Mouse (Mus musculus): ENCODE measurements around the gene Osbpl5.

Osbpl5 gene

DNA sequence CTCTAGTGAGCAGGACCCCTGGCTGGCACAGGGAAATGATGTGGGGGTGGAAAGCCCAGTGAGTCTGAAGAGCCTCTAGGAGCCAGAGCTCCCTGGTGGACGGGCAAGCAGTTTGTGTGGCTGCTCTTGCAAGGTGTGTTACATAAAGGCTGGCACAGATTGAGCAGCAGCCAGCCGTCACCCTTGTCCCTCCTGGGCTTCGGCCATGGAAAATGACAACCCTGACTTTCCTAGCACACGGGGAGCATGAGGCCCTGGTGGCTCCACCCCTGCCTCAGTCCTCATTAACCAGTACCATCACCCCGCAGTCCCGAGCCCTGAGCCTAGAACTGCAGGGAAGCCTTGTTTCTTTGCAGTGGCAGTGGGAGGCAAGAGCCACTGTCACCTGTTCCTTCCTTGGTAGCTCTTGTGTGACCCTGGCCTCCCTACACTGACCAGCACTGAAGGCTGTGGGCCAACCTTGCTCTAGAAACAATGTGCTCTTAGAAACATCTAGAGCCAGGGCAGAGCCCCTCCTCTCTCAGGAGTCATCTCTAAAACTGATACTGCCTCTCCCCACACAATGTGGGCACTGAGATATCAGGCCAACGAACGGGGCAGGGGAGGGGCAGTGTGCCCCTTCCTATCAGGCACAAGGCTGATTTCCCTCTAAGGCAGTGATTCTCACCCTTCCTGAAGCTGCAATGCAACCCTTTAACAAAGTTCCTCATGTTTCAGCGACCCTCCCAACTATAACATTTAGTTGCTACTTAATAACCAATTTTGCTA is 1.2 kb downstream of the Osbpl5 start:
- no peak for DNase-seq (ENCODE audit: low read depth, low spot score)

DNA sequence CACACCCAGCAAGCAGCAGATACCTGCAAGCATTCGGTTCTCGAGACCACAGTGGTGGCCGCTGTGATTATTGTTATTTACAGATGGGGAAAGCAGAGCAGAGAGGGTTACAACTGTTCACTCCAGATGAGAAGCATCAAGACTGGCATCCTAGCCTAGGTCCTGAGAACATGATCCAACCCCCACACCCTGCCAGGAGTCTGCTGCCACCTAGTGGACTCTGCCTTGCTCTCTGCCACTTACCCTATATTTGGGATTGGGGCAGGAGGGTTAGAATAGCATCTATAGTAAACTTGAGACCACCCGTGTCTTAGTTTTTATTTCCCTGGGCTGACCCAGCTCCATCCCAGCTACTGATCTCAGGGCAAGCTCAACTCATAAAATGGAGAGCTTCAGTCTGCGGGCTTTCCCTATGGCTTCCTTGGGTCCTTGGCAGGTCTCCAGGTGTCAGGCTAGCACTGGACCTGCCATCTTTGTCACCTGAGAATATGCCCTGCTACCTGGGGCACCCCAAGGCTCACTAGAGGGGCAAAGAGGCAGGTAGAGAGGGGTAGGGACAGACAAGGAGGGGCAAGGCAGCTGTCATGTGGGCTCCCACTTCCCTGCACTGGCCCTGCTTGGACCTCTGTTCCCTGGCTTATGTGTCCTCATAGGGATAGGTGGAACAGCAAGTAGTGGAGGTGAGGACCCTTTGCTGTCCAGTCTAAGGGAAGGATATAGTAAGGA is 2.6 kb downstream of the Osbpl5 start:
- DNase-seq (ENCODE audit: low read depth, low spot score) = no peak

DNA sequence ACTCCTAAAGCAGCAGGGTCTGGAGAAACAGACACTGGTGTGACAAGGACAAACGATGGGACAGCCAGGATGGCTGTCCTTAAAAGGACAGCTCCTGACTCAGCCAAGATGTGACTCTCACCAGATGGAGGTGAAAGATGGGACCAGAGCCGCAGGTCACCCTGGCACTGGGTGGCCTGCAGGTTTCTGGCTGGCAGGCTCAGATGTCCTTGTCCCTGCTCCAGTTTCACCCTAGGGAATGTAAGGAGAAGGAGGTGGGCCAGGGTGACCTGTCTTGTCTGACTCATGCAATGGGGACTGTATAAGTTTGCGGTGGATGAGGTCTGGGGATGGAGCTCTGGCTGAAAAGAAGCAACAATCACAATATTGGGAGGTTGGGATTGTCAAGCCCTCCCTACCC is 4.2 kb downstream of the Osbpl5 start:
- no peak for DNase-seq (ENCODE audit: low read depth, low spot score)

DNA sequence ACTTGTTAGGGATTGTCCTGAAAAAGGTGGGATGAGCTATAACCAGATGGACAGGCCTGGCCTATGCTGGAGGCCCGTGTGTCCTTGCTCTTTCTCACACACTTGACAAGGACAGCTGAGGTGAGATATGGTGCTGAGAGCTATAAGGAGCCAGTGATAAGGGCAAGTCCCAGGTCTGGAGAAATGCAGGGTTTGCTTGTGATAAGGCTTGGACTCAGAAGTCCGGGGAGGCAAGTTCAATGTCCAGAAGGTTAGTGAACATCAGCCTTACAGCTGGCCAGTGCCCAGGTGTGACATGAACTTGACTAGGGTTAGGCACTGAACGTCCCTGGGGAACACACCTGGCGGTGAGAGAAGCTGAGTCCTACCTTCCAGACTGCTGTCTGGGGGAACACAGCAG is 4.7 kb downstream of the Osbpl5 start:
- DNase-seq (ENCODE audit: low read depth, low spot score) = no peak

DNA sequence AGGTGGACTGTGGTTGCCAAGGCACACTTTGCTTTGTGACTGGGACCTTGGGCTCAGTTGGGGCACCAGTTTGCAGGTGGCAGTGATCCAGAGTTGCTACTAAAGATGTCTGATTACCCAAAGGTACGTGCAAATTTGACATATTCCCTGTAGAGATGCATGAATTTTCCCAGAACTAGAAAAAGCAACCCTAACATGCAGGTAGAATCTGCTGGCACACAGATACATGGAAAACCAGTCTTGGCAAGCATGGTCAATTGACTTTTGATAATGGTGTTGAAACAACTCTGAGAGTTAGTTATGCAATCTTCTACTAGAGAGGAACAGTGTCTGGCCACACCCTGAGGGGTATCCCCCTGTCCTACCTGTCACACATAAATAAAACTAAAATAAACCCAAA is 5.4 kb downstream of the Osbpl5 start:
- DNase-seq (ENCODE audit: low read depth, low spot score) = no peak

GRCm38 (mm10) chr7:143749045-143749444 is 7.7 kb downstream of the Osbpl5 start:
- no peak for DNase-seq (ENCODE audit: low read depth, low spot score)

DNA sequence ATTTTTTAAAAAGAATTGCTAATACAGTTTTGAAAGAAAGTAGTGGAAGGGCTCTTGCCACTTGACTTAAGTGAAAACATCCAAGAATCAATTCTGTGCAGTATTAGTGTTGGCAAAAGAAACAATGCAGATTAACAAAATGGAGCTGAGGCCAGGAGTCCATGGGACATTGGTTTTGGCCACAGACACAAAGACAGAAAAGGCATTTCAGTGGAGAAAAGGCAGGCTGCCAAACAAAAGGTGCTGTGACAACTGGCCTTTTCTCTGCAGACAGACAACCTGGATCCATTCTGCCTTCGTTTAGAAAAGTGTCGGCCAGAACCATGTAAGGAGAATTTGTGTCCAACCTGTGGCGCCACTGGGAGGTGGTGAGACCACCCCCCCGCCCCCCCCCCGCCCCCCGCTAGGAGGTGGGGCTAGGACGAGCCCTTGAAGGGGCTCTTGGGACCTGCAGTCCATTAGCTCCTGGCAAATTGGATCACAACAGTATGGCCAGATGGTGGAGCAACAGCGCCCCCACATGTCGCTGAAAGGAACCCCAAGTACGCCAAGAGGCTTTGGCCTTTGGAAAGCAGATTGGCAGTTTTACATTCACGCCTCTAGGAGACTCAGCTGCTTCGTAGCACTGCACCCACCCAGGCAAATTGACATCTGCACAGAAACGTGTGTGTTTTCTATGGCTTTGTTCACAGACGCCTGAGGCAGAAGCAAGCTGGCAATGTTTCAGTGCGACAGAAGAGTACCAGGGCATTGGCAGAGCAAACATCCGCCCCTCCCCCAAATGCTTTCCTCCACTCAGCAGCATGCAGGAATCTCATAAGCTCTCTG is 8.5 kb downstream of the Osbpl5 start:
- DNase-seq (ENCODE audit: low read depth, low spot score) = no peak

DNA sequence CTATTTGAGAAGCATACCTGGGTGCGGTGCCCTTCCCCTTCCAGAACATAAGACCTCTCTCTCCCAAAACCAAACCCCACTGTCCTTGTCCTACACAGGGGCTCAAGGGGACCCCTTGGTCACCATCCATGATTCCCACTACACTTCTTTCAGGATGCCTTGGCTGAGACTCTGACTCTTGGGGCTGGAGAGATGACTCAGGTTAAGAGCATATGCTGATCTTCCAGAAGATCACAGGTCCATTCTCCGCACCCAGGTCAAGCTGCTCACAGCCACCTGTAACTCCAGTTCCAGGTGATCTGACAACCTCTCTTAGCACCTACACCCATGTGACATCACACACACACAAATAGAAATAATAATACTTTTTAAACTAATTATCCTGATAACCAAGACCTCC is 16.1 kb downstream of the Osbpl5 start:
- no peak for DNase-seq (ENCODE audit: low read depth, low spot score)

DNA sequence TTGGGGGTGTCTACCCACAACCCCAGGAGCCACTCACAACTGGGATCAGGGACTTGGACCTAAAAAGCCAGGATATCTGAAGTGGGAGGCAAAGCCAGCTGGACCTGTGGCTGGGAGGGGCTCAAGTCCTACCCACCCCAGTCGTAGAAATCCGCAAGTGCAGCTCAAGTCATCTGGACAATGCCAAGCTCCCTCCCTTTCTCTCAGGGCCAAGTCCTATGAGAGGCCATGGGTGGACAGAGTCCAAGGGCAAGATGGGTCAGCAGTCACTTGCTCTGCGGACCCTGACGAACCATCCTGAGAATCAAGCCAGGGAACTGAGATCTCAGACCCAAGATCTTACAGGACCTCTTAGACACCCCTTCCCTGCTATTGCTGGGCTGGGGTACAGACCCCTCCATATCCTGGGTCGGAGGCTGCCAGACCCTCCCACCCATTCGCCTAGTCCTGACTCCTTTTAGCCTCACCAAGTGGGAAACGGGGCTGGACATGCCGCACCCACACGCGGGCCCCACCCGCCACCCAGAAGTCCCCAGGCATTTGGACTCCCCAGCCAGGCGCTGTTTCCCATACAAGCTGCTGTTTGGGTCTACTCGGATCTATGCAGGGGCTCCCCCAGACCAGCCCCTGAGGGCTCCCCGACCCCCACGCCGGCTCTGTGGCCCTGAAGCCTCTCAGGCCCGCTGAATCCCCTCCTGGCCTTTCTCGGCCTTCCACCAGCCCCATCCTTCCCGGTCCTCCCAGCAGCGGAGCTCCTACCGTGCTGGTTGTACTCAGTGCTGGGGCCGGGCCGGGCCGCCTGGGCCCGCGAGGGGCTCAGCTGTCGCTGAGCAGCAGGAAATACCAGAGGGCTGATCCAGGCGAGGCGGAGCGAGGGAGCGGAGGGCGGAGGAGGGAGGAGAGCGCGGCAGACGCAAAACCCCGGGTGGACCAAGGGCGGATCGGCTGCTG is 17.0 kb downstream of the Osbpl5 start:
- no peak for DNase-seq (ENCODE audit: low read depth, low spot score)

GRCm38 (mm10) chr7:143738601-143739006 is 18.2 kb downstream of the Osbpl5 start:
- no peak for DNase-seq (ENCODE audit: low read depth, low spot score)

DNA sequence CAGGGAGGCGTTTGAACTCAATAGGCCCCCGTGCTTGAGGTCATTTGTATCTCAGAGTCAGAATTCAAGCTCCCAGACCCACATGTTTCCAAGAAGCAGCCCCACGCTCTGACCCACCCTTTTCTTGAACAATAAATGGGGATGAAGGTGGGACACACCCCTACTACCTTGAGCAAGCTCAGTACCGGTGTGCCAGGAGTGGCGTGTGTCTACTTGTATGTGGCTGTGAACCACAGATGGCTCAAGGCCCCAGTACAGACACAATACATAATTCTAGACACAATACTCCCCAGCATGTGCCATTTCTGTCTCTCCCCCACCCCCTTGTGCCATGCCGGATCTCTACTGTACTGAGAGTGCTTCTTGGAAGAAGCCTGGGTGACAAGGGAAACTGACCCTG is 18.6 kb downstream of the Osbpl5 start:
- no peak for DNase-seq (ENCODE audit: low read depth, low spot score)

GRCm38 (mm10) chr7:143733746-143734145 is 23.0 kb downstream of the Osbpl5 start:
- DNase-seq (ENCODE audit: low read depth, low spot score) = no peak

DNA sequence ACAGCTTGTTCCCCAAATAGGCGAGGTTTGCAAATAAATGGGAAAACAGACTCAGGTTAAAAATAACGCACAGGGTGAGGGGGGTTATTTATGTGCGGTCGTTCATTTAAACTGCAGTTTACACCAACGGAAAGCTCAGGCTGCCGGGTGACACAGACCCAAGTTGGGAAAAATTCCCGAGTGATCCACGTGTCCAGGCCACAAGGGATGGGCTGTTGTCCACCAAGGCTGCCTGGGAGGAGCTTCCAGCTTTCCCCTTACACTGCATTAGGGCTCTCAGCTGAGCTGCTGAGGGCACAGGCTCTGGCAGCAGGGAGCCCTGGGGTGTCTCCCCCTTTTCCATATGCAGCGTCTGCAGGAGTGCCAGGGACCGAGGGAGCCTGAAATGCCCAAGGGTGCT is 26.9 kb downstream of the Osbpl5 start:
- no peak for DNase-seq (ENCODE audit: low read depth, low spot score)

DNA sequence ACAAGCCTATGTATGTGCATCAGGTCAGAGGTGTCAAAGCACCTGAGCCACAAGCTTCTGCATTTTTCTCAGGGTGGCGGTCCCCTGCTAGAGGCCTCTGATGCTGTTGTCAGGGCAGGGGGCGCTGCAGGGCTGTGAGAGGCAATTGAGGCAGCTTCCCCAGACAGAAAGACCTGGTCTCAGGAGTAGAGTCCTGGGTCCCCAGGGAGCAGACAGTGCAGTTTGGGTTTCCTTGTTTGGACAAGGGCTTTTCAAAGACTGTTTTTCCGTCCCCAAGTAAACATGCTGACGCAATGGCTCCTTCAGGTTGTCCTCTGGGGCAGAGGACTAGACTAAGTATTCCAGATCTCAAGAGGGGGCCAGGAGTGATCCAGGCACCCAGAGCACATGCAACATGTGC is 30.4 kb downstream of the Osbpl5 start:
- no peak for DNase-seq (ENCODE audit: low read depth, low spot score)

- no peak for DNase-seq (ENCODE audit: low read depth, low spot score)
Observed at GRCm38 (mm10) chr7:143723841-143724240, 32.9 kb downstream of the Osbpl5 start.

DNA sequence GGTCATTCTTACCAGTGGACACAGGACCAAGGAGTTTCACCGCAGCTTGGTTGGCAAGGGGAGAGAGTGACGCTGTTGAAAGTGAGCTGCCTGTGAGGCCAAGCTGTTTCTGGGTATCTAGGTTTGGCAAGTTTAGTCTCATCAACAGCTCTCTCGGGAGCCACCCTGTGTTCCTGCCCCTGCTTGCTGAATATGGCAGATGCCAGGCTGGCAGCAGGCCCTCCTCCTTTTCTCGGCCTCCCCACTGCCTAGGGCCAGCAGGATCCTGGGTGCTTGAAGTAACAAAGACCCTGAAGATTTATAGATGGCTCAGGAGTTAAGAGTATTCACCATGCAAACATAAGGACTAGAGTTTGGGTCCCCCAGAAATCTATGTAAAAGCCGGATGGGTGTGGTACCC is 34.1 kb downstream of the Osbpl5 start:
- DNase-seq (ENCODE audit: low read depth, low spot score) = no peak

- DNase-seq (ENCODE audit: low read depth, low spot score) = no peak
Observed at GRCm38 (mm10) chr7:143717811-143718210, 39.0 kb downstream of the Osbpl5 start.

- no peak for DNase-seq (ENCODE audit: low read depth, low spot score)
Observed at GRCm38 (mm10) chr7:143713421-143713820, 43.4 kb downstream of the Osbpl5 start.

GRCm38 (mm10) chr7:143712771-143713348 is 43.9 kb downstream of the Osbpl5 start:
- DNase-seq (ENCODE audit: low read depth, low spot score) = no peak

- DNase-seq (ENCODE audit: low read depth, low spot score) = no peak
Observed at GRCm38 (mm10) chr7:143712023-143712422, 44.8 kb downstream of the Osbpl5 start.

DNA sequence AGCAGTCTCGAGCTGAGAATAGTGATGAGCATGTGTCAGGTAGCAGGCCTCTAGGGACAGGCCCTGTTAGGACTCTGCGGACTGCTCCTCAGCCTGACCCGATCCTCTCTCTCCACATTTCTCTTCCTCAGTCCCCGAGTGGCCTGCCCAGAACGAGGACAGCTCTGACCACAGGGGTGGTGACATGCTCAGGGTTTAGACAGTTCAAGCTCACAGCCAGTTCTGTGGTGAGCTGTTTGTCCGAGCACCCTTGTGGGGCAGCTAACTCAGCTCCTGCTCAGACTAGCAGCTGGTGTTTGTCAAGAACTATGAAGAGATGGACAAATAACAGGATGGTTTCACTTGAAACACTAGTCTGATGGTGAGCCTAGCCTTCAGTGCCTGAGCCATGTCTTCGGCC is 45.4 kb downstream of the Osbpl5 start:
- no peak for DNase-seq (ENCODE audit: low read depth, low spot score)

Measured in c-Kit-negative CD71-positive TER-119-positive erythroid progenitor cells, embryonic 14.5 days (primary cell).